Mouse (Mus musculus): Measurements from ENCODE around the gene Actl6b.

Gene Actl6b

DNA sequence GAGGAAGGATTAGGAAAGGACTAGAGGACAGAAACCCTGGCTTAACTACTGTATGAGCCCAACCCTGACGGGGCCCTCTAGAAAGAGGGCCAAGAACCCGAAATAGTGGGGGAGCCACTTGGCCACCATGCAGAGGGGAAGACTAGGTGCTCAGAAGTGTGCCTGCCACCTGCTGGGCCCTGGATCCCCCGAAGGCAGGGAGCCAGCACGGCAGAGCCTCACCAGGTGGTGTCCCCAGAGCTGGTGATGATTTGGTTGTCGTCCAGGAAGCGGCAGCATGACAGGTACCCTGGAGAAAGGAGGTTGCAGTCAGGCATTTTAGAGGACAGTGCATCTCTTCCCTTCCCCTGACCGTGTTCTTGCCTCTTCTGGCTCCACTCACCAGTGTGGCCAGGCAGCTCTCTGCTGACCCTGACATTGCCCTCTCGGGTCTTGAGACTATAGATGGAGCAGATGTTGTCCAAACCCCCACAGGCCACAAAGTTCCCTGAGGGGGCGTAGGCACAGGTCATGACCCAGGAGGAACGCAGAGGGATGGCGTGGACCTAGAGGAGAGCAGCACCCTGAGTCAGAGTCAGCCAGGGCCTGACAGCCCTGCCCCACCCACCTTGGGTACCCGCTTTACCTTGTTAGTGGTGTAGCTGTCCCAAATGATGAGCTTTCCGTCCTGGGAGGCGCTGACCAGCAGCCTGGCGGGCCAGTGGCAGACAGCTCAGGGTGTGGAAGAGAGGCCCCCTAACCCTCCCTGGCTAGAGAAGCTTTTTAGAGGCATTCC, 23.9 kb upstream of the Actl6b start:
- DNase-seq, result no peak

- DNase-seq, result no peak
These were observed 23.2 kb upstream of the Actl6b start for GRCm38 (mm10) chr5:137530075-137530474.

GRCm38 (mm10) chr5:137530588-137531413, 22.5 kb upstream of the Actl6b start:
- DNase-seq, result peak; percentile 69

- peak; percentile 95 for DNase-seq
These were observed 21.7 kb upstream of the Actl6b start for GRCm38 (mm10) chr5:137531414-137532130.

GRCm38 (mm10) chr5:137532131-137532807, 21.0 kb upstream of the Actl6b start:
- no peak for DNase-seq

DNA sequence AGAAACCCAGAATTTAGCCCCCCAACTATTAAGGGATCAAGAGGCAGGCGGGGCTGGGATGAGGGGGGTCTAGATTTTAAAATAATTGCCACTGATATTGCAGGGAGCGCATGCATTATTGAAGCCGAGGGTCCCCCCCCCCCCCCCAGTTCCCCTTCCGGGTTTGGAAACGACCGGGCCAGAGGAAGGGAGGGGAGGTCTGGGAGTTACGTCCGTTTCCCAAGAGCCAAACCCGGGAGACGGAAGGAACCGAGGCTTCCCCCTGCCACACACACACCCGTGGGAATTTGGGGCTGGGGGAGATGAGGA, 20.6 kb upstream of the Actl6b start:
- DNase-seq, result no peak

DNA sequence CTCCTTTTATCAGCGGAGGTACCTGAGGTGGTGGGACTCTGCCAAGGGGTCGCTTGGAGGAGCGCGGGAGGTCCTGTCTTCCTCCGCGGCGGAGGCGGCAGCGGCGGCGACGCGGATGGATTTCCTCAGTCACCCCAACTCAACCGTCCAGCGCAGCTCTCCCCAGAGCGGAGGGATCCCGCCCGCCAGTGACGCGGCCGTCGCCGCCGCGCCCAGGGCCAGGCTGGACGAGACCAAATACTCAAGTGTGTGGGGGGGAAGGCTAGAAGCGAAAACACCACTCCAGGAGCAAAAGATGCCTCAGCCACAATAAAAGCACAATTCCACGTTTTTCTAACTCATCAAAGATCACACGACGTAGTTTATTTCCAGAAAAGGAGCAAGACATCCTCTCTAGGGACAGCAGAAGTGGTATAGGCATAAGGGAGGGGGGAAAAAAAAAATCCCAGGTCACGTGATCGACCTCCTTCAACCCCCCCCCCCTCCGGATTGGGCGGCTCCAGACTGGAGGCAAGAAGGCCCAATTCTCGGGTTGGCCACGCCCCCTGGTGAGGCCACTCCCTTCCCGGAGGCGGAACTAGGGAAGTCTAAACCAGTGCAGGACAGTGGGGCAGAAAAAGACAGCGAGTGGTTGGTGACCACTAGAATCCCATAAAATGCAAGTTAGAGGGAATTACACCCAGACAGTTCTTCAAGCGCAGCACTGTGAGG, 20.0 kb upstream of the Actl6b start, which contains the start of the genes Epo and Gnb2:
Gene Epo, minus strand, starts transcription at position 126 of the 711 bp plus-strand sequence.
Gene Gnb2, minus strand, starts transcription at position 394 of the 711 bp plus-strand sequence.
- peak; percentile 99 for DNase-seq

DNA sequence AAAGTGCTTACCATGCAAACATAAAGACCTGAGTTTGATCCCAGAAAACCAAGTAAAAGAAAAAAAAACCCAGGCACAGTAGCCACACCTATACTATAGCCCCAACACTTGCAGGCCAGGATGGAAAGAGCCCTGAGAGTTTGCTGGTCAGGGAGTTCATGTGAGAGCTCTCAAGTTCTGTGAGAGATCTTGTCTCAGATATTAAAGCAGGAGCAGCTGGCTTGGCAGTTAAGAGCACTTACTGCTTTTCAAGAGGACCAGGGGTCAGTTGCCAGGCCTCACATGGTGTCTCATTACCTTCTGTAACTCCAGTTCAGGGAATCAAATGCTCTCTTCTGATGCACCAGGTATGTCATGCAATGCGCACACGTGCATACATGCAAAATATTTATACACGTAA, 18.6 kb upstream of the Actl6b start:
- no peak for DNase-seq

- DNase-seq, result no peak
These were observed 18.0 kb upstream of the Actl6b start for GRCm38 (mm10) chr5:137535318-137535717.

- DNase-seq, result no peak
These were observed 15.9 kb upstream of the Actl6b start for GRCm38 (mm10) chr5:137537461-137537860.

GRCm38 (mm10) chr5:137539291-137539801, 14.0 kb upstream of the Actl6b start:
- peak; percentile 67 for DNase-seq

- no peak for DNase-seq
These were observed 12.3 kb upstream of the Actl6b start for GRCm38 (mm10) chr5:137540991-137541390.

DNA sequence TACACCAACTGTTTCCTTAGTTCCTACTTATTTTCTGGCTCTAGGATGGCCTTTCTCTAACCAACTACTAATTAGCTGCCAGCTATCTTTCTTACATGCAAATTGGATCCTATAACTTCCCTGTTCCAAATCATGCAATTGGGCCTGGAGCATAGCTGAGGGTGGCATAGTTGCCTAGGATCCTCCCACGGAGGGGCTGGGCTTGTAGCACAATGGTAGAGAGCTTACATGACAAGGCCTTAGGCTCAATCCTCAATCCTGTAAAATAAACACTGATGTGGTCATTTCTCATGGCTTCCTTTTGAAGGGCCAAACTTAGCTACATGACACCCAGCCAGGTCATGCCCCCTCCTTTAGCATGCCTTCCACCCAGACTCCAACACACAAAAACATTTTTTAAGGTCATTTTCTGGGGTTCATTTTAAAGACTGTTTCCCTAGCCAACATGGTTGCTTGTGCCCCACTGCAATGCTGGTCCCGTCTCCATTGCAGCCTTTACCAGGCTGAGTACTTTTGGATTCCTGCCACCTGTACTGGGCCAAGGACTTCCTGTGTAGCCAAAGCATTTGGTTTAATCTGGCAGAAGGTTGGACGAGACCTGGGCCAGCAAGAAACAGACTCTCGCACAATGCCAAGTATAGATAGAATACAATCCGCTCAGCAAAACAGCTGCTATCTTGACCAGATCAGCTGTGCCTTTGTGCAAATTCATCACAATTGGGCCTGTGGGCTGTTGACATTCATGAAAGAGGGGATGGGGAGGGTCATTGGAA, 11.4 kb upstream of the Actl6b start:
- DNase-seq, result no peak

DNA sequence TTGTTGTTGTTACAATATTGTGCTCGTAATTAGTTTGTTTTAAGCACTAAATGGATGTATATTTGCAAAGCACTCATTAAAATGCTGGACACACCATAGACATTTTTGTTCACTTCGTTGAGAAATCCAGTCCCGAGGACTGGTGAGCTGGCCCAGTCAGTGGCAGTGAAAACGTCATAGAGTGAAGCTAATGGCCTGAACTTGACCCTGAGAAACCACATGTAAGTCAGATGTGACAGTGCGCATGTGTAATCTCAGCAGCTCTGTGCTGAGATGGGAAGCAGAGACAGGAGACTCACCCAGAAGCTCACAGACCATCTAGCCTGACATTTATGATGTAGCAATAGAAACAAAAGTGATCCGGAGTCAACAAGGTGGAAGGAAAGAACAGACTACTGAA, 8.4 kb upstream of the Actl6b start:
- no peak for DNase-seq

DNA sequence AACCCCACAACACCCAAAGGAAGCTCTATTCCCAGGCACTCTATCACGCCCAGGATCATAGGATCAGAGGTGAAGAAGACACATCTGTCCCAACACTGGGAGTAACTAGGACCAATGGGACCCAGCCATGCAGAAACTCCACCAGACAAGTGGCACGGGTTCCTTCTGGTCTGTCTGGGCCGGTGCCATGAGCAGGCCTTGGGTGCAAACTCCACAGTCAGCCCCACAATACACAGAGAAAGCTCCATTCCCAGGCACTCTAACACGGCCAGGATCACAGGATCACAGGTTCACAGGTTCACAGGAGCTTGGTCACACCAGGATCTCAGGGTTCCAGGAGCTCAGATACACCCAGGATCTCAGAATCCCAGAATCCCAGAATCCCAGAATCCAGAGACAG, 7.7 kb upstream of the Actl6b start:
- DNase-seq, result no peak

DNA sequence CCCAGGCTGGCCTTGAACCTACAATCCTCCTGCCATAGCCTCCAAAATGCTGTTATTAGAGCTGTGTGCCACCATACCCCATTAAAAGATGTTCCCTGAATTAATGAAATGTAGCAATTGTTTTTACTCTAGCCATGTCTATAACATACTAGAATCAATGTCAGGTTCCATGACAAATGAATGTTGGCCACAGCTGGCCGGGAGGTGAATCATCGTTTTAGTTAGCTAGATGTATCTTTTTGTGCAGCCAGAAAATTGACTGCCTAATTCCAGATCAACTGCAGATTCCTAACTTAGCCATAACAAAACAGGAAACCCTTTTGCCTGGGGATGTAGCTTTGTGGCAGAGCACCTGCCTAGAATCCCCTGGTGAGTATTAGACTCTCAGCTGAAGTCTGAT, 3.5 kb upstream of the Actl6b start:
- DNase-seq, result no peak

GRCm38 (mm10) chr5:137551119-137551518, 2.2 kb upstream of the Actl6b start:
- no peak for DNase-seq

DNA sequence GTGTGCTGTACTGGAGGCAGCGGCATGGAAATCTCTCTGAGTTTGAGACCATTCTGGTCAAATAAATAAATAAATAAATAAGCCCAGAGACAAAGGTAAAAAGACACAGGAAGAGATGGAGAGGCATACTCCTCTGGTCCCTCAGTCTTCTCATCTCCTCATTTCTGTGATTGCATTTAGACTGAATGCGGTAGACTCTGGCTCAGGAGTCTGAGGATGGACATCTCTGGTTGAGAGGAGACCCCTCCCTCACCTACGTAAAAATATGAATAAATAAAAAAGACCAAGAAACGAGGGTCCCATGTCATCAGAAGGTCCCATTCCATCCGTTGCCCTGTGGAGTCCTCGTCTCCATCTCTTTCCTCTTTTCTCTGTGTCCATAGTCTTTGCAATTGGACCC, 317 bp upstream of the Actl6b start:
- DNase-seq, result no peak

DNA sequence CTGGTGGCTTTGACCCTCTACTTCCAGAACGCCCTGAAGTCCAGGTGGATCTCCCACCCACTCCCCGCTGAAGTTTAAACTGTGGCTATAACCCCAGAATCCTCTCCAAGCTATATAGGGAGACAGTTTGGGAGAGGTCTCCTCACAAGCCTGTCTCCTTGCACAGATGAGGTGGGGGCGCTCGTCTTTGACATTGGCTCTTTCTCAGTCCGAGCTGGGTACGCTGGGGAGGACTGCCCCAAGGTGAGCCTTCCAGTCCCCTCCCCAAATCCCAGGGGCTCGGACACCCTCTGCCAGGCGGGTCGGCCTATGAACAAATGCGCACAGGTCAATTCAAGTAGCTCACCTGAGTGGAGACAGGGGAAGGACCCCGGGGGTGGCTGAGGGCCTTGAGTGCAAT, 581 bp downstream of the Actl6b start:
- DNase-seq, result no peak

- no peak for DNase-seq
These were observed 8.2 kb downstream of the Actl6b start for GRCm38 (mm10) chr5:137561556-137561955.

GRCm38 (mm10) chr5:137562965-137563364, 9.6 kb downstream of the Actl6b start:
- no peak for DNase-seq
